Mouse (Mus musculus): ENCODE measurements around the gene Rptor. TPM values are rescaled to one million over a fixed set of nuclear protein-coding genes. Genes with fewer than 3 reads are reported as not detected.

The Rptor gene
- total and polyA plus RNA-seq, 3 experiments = 19.7 to 32.4 (median 32.1) TPM

GRCm38 (mm10) chr11:119862523-119863299 lies 260.0 kb downstream of the Rptor start:
- Histone ChIP-seq H3K27ac (no peak overlapping the region), H3K27me3 (ENCODE audit: control insufficient read depth, insufficient read depth, low read length) (no peaks in the 10 kb centered on the region), H3K4me1 (ENCODE audit: control insufficient read depth, insufficient read depth, low read length) (no peaks in the 10 kb centered on the region), H3K36me3 (ENCODE audit: control insufficient read depth, insufficient read depth, low read length) (no peaks in the 10 kb centered on the region), H3K9ac (ENCODE audit: low read depth, low read length) (no peak overlapping the region), H3K4me3 (no peak overlapping the region), H3K79me2 (replicated peaks; ENCODE audit: control insufficient read depth, insufficient read depth, low read length) (no peaks in the 10 kb centered on the region)
- TF ChIP-seq EP300 (IDR thresholded peaks at IDR 0.05; ENCODE audit: insufficient read depth, low read depth, low read length) (no peak), CTCF (IDR thresholded peaks at IDR 0.05) (no peak), POLR2A (IDR thresholded peaks at IDR 0.05; ENCODE audit: insufficient read depth, low read depth, low read length) (no peak)
- WGBS = 90% methylated on average over 8 of the region's 8 CpGs
- intact Hi-C loops (cut with DNase I) = no loop called here
- no peak for DNase-seq

- intact Hi-C loops (cut with DNase I) = no loop called here
- Histone ChIP-seq H3K79me2 (replicated peaks; ENCODE audit: control insufficient read depth, insufficient read depth, low read length) (no peaks in the 10 kb centered on the region), H3K4me1 (ENCODE audit: control insufficient read depth, insufficient read depth, low read length) (no peaks in the 10 kb centered on the region), H3K27me3 (ENCODE audit: control insufficient read depth, insufficient read depth, low read length) (no peaks in the 10 kb centered on the region), H3K4me3 (no peak overlapping the region), H3K9ac (ENCODE audit: low read depth, low read length) (no peak overlapping the region), H3K36me3 (ENCODE audit: control insufficient read depth, insufficient read depth, low read length) (no peaks in the 10 kb centered on the region), H3K27ac (no peak overlapping the region)
- TF ChIP-seq POLR2A (IDR thresholded peaks at IDR 0.05; ENCODE audit: insufficient read depth, low read depth, low read length) (no peak), EP300 (IDR thresholded peaks at IDR 0.05; ENCODE audit: insufficient read depth, low read depth, low read length) (no peak), CTCF (IDR thresholded peaks at IDR 0.05) (no peak)
- peak; percentile 42 to 46 for DNase-seq
- WGBS = 47% methylated on average over 10 of the region's 10 CpGs
These were observed 260.7 kb downstream of the Rptor start for GRCm38 (mm10) chr11:119863421-119863821.

- Histone ChIP-seq H3K9ac (ENCODE audit: low read depth, low read length) (no peak overlapping the region), H3K4me3 (no peak overlapping the region), H3K27ac (no peak overlapping the region), H3K4me1 (ENCODE audit: control insufficient read depth, insufficient read depth, low read length) (no peaks in the 10 kb centered on the region), H3K27me3 (ENCODE audit: control insufficient read depth, insufficient read depth, low read length) (no peaks in the 10 kb centered on the region), H3K36me3 (ENCODE audit: control insufficient read depth, insufficient read depth, low read length) (no peaks in the 10 kb centered on the region), H3K79me2 (replicated peaks; ENCODE audit: control insufficient read depth, insufficient read depth, low read length) (no peaks in the 10 kb centered on the region)
- no peak for DNase-seq
- 88% methylated on average over 6 of the region's 6 CpGs for WGBS
- intact Hi-C loops (cut with DNase I) = no loop called here
- TF ChIP-seq POLR2A (IDR thresholded peaks at IDR 0.05; ENCODE audit: insufficient read depth, low read depth, low read length) = no peak
- TF ChIP-seq CTCF (IDR thresholded peaks at IDR 0.05) = no peak
These were observed 264.1 kb downstream of the Rptor start for GRCm38 (mm10) chr11:119866837-119867236.

GRCm38 (mm10) chr11:119868138-119868537 lies 265.4 kb downstream of the Rptor start:
- Histone ChIP-seq H3K4me1 (ENCODE audit: control insufficient read depth, insufficient read depth, low read length) (no peaks in the 10 kb centered on the region), H3K36me3 (ENCODE audit: control insufficient read depth, insufficient read depth, low read length) (no peaks in the 10 kb centered on the region), H3K27ac (no peak overlapping the region), H3K27me3 (ENCODE audit: control insufficient read depth, insufficient read depth, low read length) (no peaks in the 10 kb centered on the region), H3K79me2 (replicated peaks; ENCODE audit: control insufficient read depth, insufficient read depth, low read length) (no peaks in the 10 kb centered on the region), H3K4me3 (no peak overlapping the region), H3K9ac (ENCODE audit: low read depth, low read length) (no peak overlapping the region)
- TF ChIP-seq POLR2A (IDR thresholded peaks at IDR 0.05; ENCODE audit: insufficient read depth, low read depth, low read length) = no peak
- TF ChIP-seq CTCF (IDR thresholded peaks at IDR 0.05) = no peak
- TF ChIP-seq EP300 (IDR thresholded peaks at IDR 0.05; ENCODE audit: insufficient read depth, low read depth, low read length) = no peak
- intact Hi-C loops (cut with DNase I) = no loop called here
- 91% methylated on average over 3 of the region's 3 CpGs for WGBS
- no peak for DNase-seq

GRCm38 (mm10) chr11:119868556-119868955 lies 265.9 kb downstream of the Rptor start:
- no peak for DNase-seq
- Histone ChIP-seq H3K9ac (ENCODE audit: low read depth, low read length) (no peak overlapping the region), H3K79me2 (replicated peaks; ENCODE audit: control insufficient read depth, insufficient read depth, low read length) (no peaks in the 10 kb centered on the region), H3K27me3 (ENCODE audit: control insufficient read depth, insufficient read depth, low read length) (no peaks in the 10 kb centered on the region), H3K36me3 (ENCODE audit: control insufficient read depth, insufficient read depth, low read length) (no peaks in the 10 kb centered on the region), H3K4me3 (no peak overlapping the region), H3K27ac (no peak overlapping the region), H3K4me1 (ENCODE audit: control insufficient read depth, insufficient read depth, low read length) (no peaks in the 10 kb centered on the region)
- no peak for TF ChIP-seq POLR2A (IDR thresholded peaks at IDR 0.05; ENCODE audit: insufficient read depth, low read depth, low read length)
- TF ChIP-seq EP300 (IDR thresholded peaks at IDR 0.05; ENCODE audit: insufficient read depth, low read depth, low read length) = no peak
- TF ChIP-seq CTCF (IDR thresholded peaks at IDR 0.05) = no peak
- intact Hi-C loops (cut with DNase I) = no loop called here
- 82% methylated on average over 4 of the region's 4 CpGs for WGBS

- H3K4me1 ChIP-seq (ENCODE audit: control insufficient read depth, insufficient read depth, low read length) = no peaks in the 10 kb centered on the region
- WGBS = 80% methylated on average over 7 of the region's 7 CpGs
- TF ChIP-seq EP300 (IDR thresholded peaks at IDR 0.05; ENCODE audit: insufficient read depth, low read depth, low read length) (no peak), CTCF (IDR thresholded peaks at IDR 0.05) (no peak), POLR2A (IDR thresholded peaks at IDR 0.05; ENCODE audit: insufficient read depth, low read depth, low read length) (no peak)
- no peak overlapping the region for H3K9ac ChIP-seq (ENCODE audit: low read depth, low read length)
- no peak for DNase-seq
- H3K36me3 ChIP-seq (ENCODE audit: control insufficient read depth, insufficient read depth, low read length) = no peaks in the 10 kb centered on the region
- H3K27me3 ChIP-seq (ENCODE audit: control insufficient read depth, insufficient read depth, low read length) = no peaks in the 10 kb centered on the region
- no peaks in the 10 kb centered on the region for H3K79me2 ChIP-seq (replicated peaks; ENCODE audit: control insufficient read depth, insufficient read depth, low read length)
- no peak overlapping the region for H3K4me3 ChIP-seq
- intact Hi-C loops (cut with DNase I) = no loop called here
- no peak overlapping the region for H3K27ac ChIP-seq
These were observed 268.4 kb downstream of the Rptor start for GRCm38 (mm10) chr11:119871141-119871540.

Data from heart, adult 2 months (tissue).